Mouse (Mus musculus) ES-Bruce4 (cell line): ENCODE measurements around the gene Pacs2.

ENCODE experiments used
- CTCF ChIP-seq: IDR thresholded peaks from one replicate; pipeline ENCODE4 v1.8.1; 2011; ENCODE audit warnings: low read depth, low read length
- EP300 ChIP-seq: IDR thresholded peaks from 2 replicates; pipeline ENCODE4 v1.6.1; 2011; ENCODE audit warnings: low read depth, low read length; ENCODE audit not compliant: insufficient read depth
- POLR2A ChIP-seq: IDR thresholded peaks from one replicate; pipeline ENCODE4 v1.8.1; 2011; ENCODE audit warnings: low read length; ENCODE audit not compliant: insufficient read depth

- TF ChIP-seq CTCF = no peak
- TF ChIP-seq POLR2A = no peak
- no peak for TF ChIP-seq EP300
These were observed 93.3 kb downstream of the Pacs2 start for GRCm38 (mm10) chr12:113107431-113108124.
